Mouse (Mus musculus) limb, embryonic 14.5 days (tissue): Measurements from ENCODE around the gene Taf1c. TPM values are rescaled to one million over a fixed set of nuclear protein-coding genes. Genes with fewer than 3 reads are reported as not detected.

Experiments
- ATAC-seq: fragments of 200-750 bp; cut with Nextera tagmentation; 2 replicates; pipeline ENCODE4 v1.8.0; 2017; ENCODE audit warnings: low read depth, moderate number of reproducible peaks, moderate TSS enrichment; ENCODE audit not compliant: low FRiP score
- DNase-seq: peaks from one replicate; pipeline ENCODE4 v3.0.0-alpha.2; 2015; ENCODE audit warnings: low spot score
- H3K27ac ChIP-seq: fragments of 300-500 bp; sonication (generic); replicated peaks from 2 replicates; pipeline ENCODE4 v1.5.1; 2014; ENCODE audit warnings: low read depth, mild to moderate bottlenecking, low read length, moderate library complexity, mixed read lengths
- H3K27me3 ChIP-seq: fragments of 300-500 bp; sonication (generic); 2 replicates; pipeline ENCODE4 v1.6.1; 2014; ENCODE audit warnings: low read length, mixed read lengths; ENCODE audit not compliant: control insufficient read depth, insufficient read depth
- H3K36me3 ChIP-seq: fragments of 300-500 bp; sonication (generic); 2 replicates; pipeline ENCODE4 v1.6.1; 2014; ENCODE audit warnings: mild to moderate bottlenecking, low read length, moderate library complexity, mixed read lengths; ENCODE audit not compliant: control insufficient read depth, insufficient read depth
- H3K4me1 ChIP-seq: fragments of 300-500 bp; sonication (generic); 2 replicates; pipeline ENCODE4 v1.6.1; 2014; ENCODE audit warnings: antibody characterized with exemption, low read length, mixed read lengths; ENCODE audit not compliant: control insufficient read depth, insufficient read depth
- H3K4me2 ChIP-seq: fragments of 300-500 bp; sonication (generic); replicated peaks from 2 replicates; pipeline ENCODE4 v1.6.1; 2014; ENCODE audit warnings: low read depth, mild to moderate bottlenecking, low read length, moderate library complexity; ENCODE audit not compliant: severe bottlenecking
- H3K4me3 ChIP-seq: fragments of 300-500 bp; sonication (generic); replicated peaks from 2 replicates; pipeline ENCODE4 v1.5.1; 2014; ENCODE audit warnings: low read length
- H3K9ac ChIP-seq: fragments of 300-500 bp; sonication (generic); 2 replicates; pipeline ENCODE4 v1.6.1; 2014; ENCODE audit warnings: mild to moderate bottlenecking, low read depth, low read length, moderate library complexity; ENCODE audit not compliant: severe bottlenecking
- H3K9me3 ChIP-seq: fragments of 300-500 bp; sonication (generic); 2 replicates; pipeline ENCODE4 v1.6.1; 2016; ENCODE audit warnings: low read length; ENCODE audit not compliant: control insufficient read depth
- POLR2A ChIP-seq: fragments of 200-500 bp; IDR thresholded peaks from 2 replicates; pipeline ENCODE4 v1.8.0; 2012; ENCODE audit warnings: inconsistent platforms, mild to moderate bottlenecking, moderate library complexity, borderline replicate concordance; ENCODE audit not compliant: insufficient read depth, insufficient read length; ENCODE audit errors: extremely low read depth
- WGBS: fragments of 180-500 bp; shearing (Covaris S2); extraction: QIAGEN DNeasy Blood & Tissue Kit; methylation state at CpG from one replicate; pipeline ENCODE4 v1.1.7; 2014; 5-methylcytosine and 5-hydroxymethylcytosine counted together
- polyA plus RNA-seq, 2 experiments: library from polyadenylated mRNA; depleted of rRNA in 1 of 2; stranded (reverse) in 1 of 2; unstranded in 1 of 2; fragments of >200 nt; fragmentation: Nextera tagmentation in 1 of 2; extraction: Ambion mirVana in 1 of 2; gene quantifications; 2 replicates each; pipeline versions ENCODE4 v1.2.1 to v1.2.3; 2012 to 2014

Taf1c gene
- polyA plus RNA-seq, 2 experiments = 11.3 to 18.4 TPM

DNA sequence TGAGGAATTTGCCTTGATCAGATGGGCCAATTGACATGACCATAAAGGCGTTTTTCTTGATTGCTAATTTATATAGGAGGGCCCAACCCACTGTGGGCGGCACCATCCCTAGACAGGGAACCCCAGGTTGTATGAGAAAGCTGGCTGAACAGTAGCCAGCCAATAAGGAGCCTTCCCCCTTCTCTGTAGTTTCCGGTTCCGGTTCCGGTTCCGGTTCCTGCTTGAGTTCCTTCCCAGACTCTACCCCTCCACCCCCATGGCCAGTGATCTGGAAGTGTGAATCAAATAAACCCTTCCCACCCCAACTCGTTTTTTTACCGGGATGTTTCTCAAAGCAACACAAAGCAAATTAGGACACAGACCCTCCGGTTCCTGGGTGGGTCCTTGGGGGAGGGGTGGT is 27.2 kb upstream of the Taf1c start:
- Histone ChIP-seq H3K4me2 (no peak overlapping the region), H3K36me3 (no peaks in the 10 kb centered on the region), H3K27ac (no peak overlapping the region), H3K4me3 (no peak overlapping the region), H3K9ac (no peak overlapping the region), H3K27me3 (peaks cover 14% of the 10 kb centered on the region; the same call in 1 of the 2 replicates), H3K4me1 (peaks cover 7% of the 10 kb centered on the region; the same call in 1 of the 2 replicates), H3K9me3 (no peaks in the 10 kb centered on the region)
- no peak for TF ChIP-seq POLR2A
- ATAC-seq (no peak), DNase-seq (no peak)
- 73% methylated on average over 9 of the region's 9 CpGs for WGBS

DNA sequence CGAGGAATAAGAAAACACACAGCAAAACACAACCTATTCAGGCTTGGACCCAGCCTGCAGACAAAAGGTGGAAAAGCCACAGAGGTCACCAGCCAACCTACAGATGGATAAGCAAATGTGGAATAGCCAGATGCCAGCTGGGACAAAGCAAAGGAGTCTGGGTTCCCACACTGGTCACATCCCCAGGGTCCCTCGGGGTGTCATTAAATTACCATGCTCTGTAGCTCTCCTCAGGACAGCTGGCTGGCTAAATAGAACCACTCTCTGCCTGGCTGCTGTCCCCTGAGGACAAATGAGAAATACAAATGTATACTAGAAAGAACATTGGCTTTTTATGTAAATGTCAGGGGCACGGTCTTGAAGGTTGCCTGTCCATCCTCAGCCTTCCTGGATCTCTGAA is 25.8 kb upstream of the Taf1c start:
- Histone ChIP-seq H3K4me2 (no peak overlapping the region), H3K4me1 (peaks cover 7% of the 10 kb centered on the region; the same call in 1 of the 2 replicates), H3K9ac (no peak overlapping the region), H3K27ac (no peak overlapping the region), H3K9me3 (no peaks in the 10 kb centered on the region), H3K36me3 (no peaks in the 10 kb centered on the region), H3K4me3 (no peak overlapping the region), H3K27me3 (peaks cover 14% of the 10 kb centered on the region; the same call in 1 of the 2 replicates)
- ATAC-seq = no peak
- WGBS = 26% methylated on average over 3 of the region's 3 CpGs
- no peak for DNase-seq
- TF ChIP-seq POLR2A = no peak

DNA sequence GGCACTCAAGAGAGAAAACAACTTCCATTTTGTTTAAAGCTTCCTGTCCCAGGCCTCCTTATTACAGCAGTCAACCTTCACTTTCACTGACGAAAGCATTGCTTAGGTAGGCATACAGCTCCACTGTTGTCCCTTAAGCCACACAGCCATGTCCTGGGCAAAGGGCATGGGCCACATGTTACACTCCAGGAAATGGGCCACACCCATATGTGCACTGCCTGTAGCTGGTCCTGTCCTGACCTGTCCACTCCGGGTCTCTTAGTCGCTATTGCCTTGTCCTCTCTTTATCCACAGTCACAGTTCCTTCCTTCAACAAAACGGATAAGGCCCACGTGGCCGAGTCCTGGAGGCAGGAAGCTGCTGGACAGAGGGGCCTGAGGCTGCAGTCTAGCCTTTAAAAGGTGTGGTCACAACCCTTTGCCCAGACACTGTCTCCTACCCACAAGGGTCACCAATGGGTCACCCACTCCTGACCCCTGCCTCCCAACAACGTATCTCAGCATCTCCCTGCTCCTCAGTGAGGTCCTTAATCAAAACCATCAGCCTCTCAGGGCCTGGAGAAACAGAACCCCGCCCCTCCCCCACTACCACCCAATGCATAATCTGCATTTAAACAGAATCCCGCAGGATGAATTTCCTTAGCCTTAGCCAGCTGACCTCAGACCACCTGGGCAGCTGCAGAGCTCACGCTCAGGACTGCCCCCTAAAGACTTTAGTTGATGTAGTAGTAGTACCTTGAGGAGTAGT is 22.8 kb upstream of the Taf1c start:
- H3K4me1 ChIP-seq = 0 out of 2 replicates have a peak, but pooled peaks cover 3% of the 10 kb centered on the region
- no peaks in the 10 kb centered on the region; the same call in 1 of the 2 replicates for H3K27me3 ChIP-seq
- H3K4me3 ChIP-seq = no peak overlapping the region
- H3K9ac ChIP-seq = no peak overlapping the region
- H3K9me3 ChIP-seq = no peaks in the 10 kb centered on the region
- no peak for TF ChIP-seq POLR2A
- ATAC-seq (no peak), DNase-seq (no peak)
- WGBS = 18% methylated on average over 10 of the region's 10 CpGs
- H3K36me3 ChIP-seq = no peaks in the 10 kb centered on the region
- H3K4me2 ChIP-seq = no peak overlapping the region
- no peak overlapping the region for H3K27ac ChIP-seq

DNA sequence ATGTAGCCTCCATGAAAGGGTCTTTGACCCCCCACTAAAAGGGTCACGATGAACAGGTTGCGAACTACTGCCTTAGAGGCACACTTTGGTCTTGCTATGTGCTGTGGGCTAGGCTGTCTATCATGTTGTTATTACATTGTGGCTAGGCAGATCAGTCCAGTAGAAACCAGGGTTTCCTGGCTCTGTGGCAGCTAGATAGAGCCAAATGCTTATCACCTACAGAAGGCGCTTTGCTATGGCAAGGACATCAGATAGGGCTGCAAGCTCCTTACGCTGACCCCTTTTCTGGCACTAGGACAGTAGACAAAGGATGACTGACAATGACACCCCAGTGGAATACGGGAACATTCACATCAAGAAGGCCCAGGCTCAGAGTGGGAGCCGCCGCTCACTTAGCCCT is 22.2 kb upstream of the Taf1c start:
- WGBS = 82% methylated on average over 7 of the region's 7 CpGs
- Histone ChIP-seq H3K36me3 (no peaks in the 10 kb centered on the region), H3K27ac (no peak overlapping the region), H3K4me1 (0 out of 2 replicates have a peak, but pooled peaks cover 3% of the 10 kb centered on the region), H3K9ac (no peak overlapping the region), H3K9me3 (no peaks in the 10 kb centered on the region), H3K27me3 (no peaks in the 10 kb centered on the region), H3K4me3 (no peak overlapping the region), H3K4me2 (no peak overlapping the region)
- DNase-seq (no peak), ATAC-seq (no peak)
- TF ChIP-seq POLR2A = no peak

DNA sequence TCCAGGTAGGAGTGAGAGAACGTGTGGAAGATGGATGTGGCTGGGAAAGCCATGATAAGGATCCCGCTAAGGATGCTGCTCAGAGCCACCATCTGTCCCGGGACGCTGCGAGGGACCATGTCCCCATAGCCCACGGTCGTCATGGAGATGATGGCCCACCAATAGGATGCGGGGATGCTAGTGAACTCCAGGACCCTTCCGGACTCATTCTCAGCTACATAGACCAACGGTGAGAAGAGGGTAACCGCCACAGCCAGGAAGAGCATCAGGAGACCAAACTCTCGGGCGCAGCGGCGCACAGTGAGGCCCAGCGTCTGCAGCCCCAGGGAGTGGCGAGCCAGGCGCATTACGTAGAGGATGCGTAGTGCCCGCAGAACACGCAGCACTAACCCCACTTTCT is 20.8 kb upstream of the Taf1c start:
- Histone ChIP-seq H3K27ac (no peak overlapping the region), H3K4me1 (0 out of 2 replicates have a peak, but pooled peaks cover 3% of the 10 kb centered on the region), H3K9me3 (no peaks in the 10 kb centered on the region), H3K9ac (no peak overlapping the region), H3K4me2 (no peak overlapping the region), H3K27me3 (no peaks in the 10 kb centered on the region), H3K4me3 (no peak overlapping the region), H3K36me3 (no peaks in the 10 kb centered on the region)
- DNase-seq (no peak), ATAC-seq (no peak)
- no peak for TF ChIP-seq POLR2A
- 84% methylated on average over 21 of the region's 22 CpGs for WGBS

DNA sequence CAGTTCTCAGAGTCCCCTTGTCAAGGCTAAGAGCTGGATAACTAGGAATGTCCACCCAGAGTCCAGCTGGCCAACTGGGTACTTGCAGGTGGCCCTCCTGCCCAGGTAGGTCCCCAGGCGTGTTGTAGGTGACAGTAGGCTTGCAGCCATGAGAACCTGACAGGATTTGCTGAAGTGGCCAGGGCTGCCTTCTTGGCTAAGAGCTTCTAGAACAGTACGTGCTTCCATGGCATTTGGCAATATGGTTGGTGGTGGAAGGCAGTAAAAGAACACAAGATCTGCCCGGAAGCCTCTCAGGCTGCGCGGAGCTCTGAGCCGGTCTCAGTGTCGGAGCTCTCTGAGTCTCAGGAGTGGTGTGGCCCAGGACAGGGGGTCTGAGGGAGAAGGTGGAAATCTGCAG is 19.9 kb upstream of the Taf1c start:
- H3K4me1 ChIP-seq = 0 out of 2 replicates have a peak, but pooled peaks cover 3% of the 10 kb centered on the region
- no peaks in the 10 kb centered on the region for H3K36me3 ChIP-seq
- no peak overlapping the region for H3K4me2 ChIP-seq
- no peak for ATAC-seq
- no peak overlapping the region for H3K27ac ChIP-seq
- H3K9ac ChIP-seq = no peak overlapping the region
- no peaks in the 10 kb centered on the region for H3K27me3 ChIP-seq
- TF ChIP-seq POLR2A = no peak
- no peaks in the 10 kb centered on the region for H3K9me3 ChIP-seq
- no peak overlapping the region for H3K4me3 ChIP-seq
- no peak for DNase-seq
- 87% methylated on average over 7 of the region's 7 CpGs for WGBS
